Mouse (Mus musculus) spleen, adult 2 months (tissue): ENCODE data around the gene Ppp4r3a.

ENCODE experiments used
- CTCF ChIP-seq: fragments of 200-500 bp; IDR thresholded peaks from 2 replicates; pipeline ENCODE4 v1.5.1; 2011; ENCODE audit warnings: mild to moderate bottlenecking, inconsistent platforms; ENCODE audit not compliant: insufficient read depth, insufficient read length, insufficient replicate concordance; ENCODE audit errors: extremely low read depth
- POLR2A ChIP-seq: fragments of 200-500 bp; IDR thresholded peaks from 2 replicates; pipeline ENCODE4 v1.6.1; 2011; ENCODE audit warnings: low read depth, low read length, inconsistent platforms

DNA sequence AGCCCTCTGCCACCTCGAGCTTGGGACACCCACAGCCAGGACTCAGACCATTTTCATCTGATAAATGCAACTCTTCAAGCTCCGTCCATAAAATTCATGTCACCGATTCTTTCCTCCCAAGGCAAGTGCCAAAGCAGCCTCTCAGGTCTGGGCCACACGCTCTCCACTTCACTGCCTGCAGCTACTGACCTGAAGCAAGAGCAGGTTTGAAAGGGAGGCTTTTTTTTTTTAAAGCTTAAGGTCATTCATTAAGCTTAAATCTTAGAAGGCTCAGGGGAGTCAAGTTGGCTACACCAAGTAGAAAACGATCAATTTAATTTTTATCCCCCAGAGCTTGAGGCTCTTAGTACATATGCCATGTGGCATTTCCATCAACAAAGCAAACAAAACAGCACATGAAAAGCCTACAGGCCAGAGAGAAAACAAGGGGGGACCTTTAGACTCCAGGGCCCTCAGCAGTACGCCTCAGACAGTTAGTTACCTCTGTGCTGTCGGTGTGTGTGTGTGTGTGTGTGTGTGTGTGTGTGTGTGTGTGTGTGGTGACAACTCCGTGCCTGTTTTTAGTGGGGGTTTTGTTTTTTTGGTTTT, 70.3 kb downstream of the Ppp4r3a start:
- TF ChIP-seq CTCF (no peak), POLR2A (no peak)
